Mouse (Mus musculus): ENCODE results near the gene Mettl7a3. TPM values are rescaled to one million over a fixed set of nuclear protein-coding genes. Genes with fewer than 3 reads are reported as not detected.
"Not testable (repeated sequence)": the region's sequence is repeated elsewhere in the genome, so short reads cannot be mapped to it uniquely, and the experiment has no call there.

Mettl7a3 gene
- polyA plus RNA-seq, 1 experiment from 2014 or later, result 0.09 TPM

- 34% methylated on average over 5 of the region's 5 CpGs for WGBS
- Histone ChIP-seq H3K4me3 (ENCODE audit: low read length) (no peak overlapping the region), H3K36me3 (ENCODE audit: control insufficient read depth, insufficient read depth, low read length) (no peaks in the 10 kb centered on the region), H3K9me3 (ENCODE audit: control insufficient read depth, low read length) (peaks cover 3% of the 10 kb centered on the region; the same call in 1 of the 2 replicates), H3K27me3 (replicated peaks; ENCODE audit: control insufficient read depth, insufficient read depth, low read length) (no peaks in the 10 kb centered on the region), H3K9ac (ENCODE audit: low read depth, low read length) (no peak overlapping the region), H3K4me1 (ENCODE audit: control insufficient read depth, insufficient read depth, low read depth, low read length) (no peaks in the 10 kb centered on the region), H3K27ac (ENCODE audit: low read depth, low read length) (no peak overlapping the region), H3K4me2 (ENCODE audit: low read length) (no peak overlapping the region)
- ATAC-seq, result no peak
These were observed 40.3 kb downstream of the Mettl7a3 start for GRCm38 (mm10) chr15:100375066-100375465.

GRCm38 (mm10) chr15:100377847-100378505 lies 43.2 kb downstream of the Mettl7a3 start:
- WGBS, result 26% methylated on average over 3 of the region's 9 CpGs
- not testable (repeated sequence) for H3K4me1 ChIP-seq (ENCODE audit: control insufficient read depth, insufficient read depth, low read depth, low read length); H3K27me3 ChIP-seq (replicated peaks; ENCODE audit: control insufficient read depth, insufficient read depth, low read length); H3K27ac ChIP-seq (ENCODE audit: low read depth, low read length); H3K4me2 ChIP-seq (ENCODE audit: low read length); H3K36me3 ChIP-seq (ENCODE audit: control insufficient read depth, insufficient read depth, low read length); ATAC-seq; H3K4me3 ChIP-seq (ENCODE audit: low read length); H3K9me3 ChIP-seq (ENCODE audit: control insufficient read depth, low read length); H3K9ac ChIP-seq (ENCODE audit: low read depth, low read length)

- ATAC-seq, result no peak
- H3K4me3 ChIP-seq (ENCODE audit: low read length), result no peak overlapping the region
- no peaks in the 10 kb centered on the region for H3K9me3 ChIP-seq (ENCODE audit: control insufficient read depth, low read length)
- no peak overlapping the region for H3K27ac ChIP-seq (ENCODE audit: low read depth, low read length)
- 90% methylated on average over 8 of the region's 8 CpGs for WGBS
- H3K4me1 ChIP-seq (ENCODE audit: control insufficient read depth, insufficient read depth, low read depth, low read length), result no peaks in the 10 kb centered on the region
- no peak overlapping the region for H3K9ac ChIP-seq (ENCODE audit: low read depth, low read length)
- no peak overlapping the region for H3K4me2 ChIP-seq (ENCODE audit: low read length)
- H3K27me3 ChIP-seq (replicated peaks; ENCODE audit: control insufficient read depth, insufficient read depth, low read length), result no peaks in the 10 kb centered on the region
- no peaks in the 10 kb centered on the region for H3K36me3 ChIP-seq (ENCODE audit: control insufficient read depth, insufficient read depth, low read length)
These were observed 44.9 kb downstream of the Mettl7a3 start for GRCm38 (mm10) chr15:100379658-100380057.

GRCm38 (mm10) chr15:100380104-100380503 lies 45.4 kb downstream of the Mettl7a3 start:
- H3K4me1 ChIP-seq (ENCODE audit: control insufficient read depth, insufficient read depth, low read depth, low read length), result no peaks in the 10 kb centered on the region
- H3K27me3 ChIP-seq (replicated peaks; ENCODE audit: control insufficient read depth, insufficient read depth, low read length), result no peaks in the 10 kb centered on the region
- ATAC-seq, result no peak
- no peaks in the 10 kb centered on the region for H3K36me3 ChIP-seq (ENCODE audit: control insufficient read depth, insufficient read depth, low read length)
- no peak overlapping the region for H3K27ac ChIP-seq (ENCODE audit: low read depth, low read length)
- WGBS, result 67% methylated on average over 2 of the region's 2 CpGs
- H3K4me3 ChIP-seq (ENCODE audit: low read length), result no peak overlapping the region
- no peak overlapping the region for H3K4me2 ChIP-seq (ENCODE audit: low read length)
- H3K9ac ChIP-seq (ENCODE audit: low read depth, low read length), result no peak overlapping the region
- H3K9me3 ChIP-seq (ENCODE audit: control insufficient read depth, low read length), result no peaks in the 10 kb centered on the region

GRCm38 (mm10) chr15:100385705-100386104 lies 51.0 kb downstream of the Mettl7a3 start:
- ATAC-seq, result no peak
- Histone ChIP-seq H3K9ac (ENCODE audit: low read depth, low read length) (no peak overlapping the region), H3K27ac (ENCODE audit: low read depth, low read length) (no peak overlapping the region), H3K36me3 (ENCODE audit: control insufficient read depth, insufficient read depth, low read length) (no peaks in the 10 kb centered on the region), H3K9me3 (ENCODE audit: control insufficient read depth, low read length) (no peaks in the 10 kb centered on the region), H3K27me3 (replicated peaks; ENCODE audit: control insufficient read depth, insufficient read depth, low read length) (no peaks in the 10 kb centered on the region), H3K4me2 (ENCODE audit: low read length) (no peak overlapping the region), H3K4me3 (ENCODE audit: low read length) (no peak overlapping the region), H3K4me1 (ENCODE audit: control insufficient read depth, insufficient read depth, low read depth, low read length) (no peaks in the 10 kb centered on the region)
- 93% methylated on average over 9 of the region's 9 CpGs for WGBS

GRCm38 (mm10) chr15:100387544-100388223 lies 53.0 kb downstream of the Mettl7a3 start:
- H3K4me2 ChIP-seq (ENCODE audit: low read length), result no peak overlapping the region
- H3K9ac ChIP-seq (ENCODE audit: low read depth, low read length), result no peak overlapping the region
- H3K27ac ChIP-seq (ENCODE audit: low read depth, low read length), result no peak overlapping the region
- ATAC-seq, result no peak
- no peaks in the 10 kb centered on the region for H3K9me3 ChIP-seq (ENCODE audit: control insufficient read depth, low read length)
- no peaks in the 10 kb centered on the region for H3K36me3 ChIP-seq (ENCODE audit: control insufficient read depth, insufficient read depth, low read length)
- no peak overlapping the region for H3K4me3 ChIP-seq (ENCODE audit: low read length)
- no peaks in the 10 kb centered on the region for H3K27me3 ChIP-seq (replicated peaks; ENCODE audit: control insufficient read depth, insufficient read depth, low read length)
- WGBS, result 96% methylated on average over 17 of the region's 17 CpGs
- no peaks in the 10 kb centered on the region for H3K4me1 ChIP-seq (ENCODE audit: control insufficient read depth, insufficient read depth, low read depth, low read length)

GRCm38 (mm10) chr15:100388224-100388835 lies 53.6 kb downstream of the Mettl7a3 start:
- ATAC-seq, result no peak

GRCm38 (mm10) chr15:100388886-100389285 lies 54.2 kb downstream of the Mettl7a3 start:
- no peak for ATAC-seq
- no peak overlapping the region for H3K4me3 ChIP-seq (ENCODE audit: low read length)
- no peaks in the 10 kb centered on the region for H3K4me1 ChIP-seq (ENCODE audit: control insufficient read depth, insufficient read depth, low read depth, low read length)
- no peak overlapping the region for H3K9ac ChIP-seq (ENCODE audit: low read depth, low read length)
- no peaks in the 10 kb centered on the region for H3K9me3 ChIP-seq (ENCODE audit: control insufficient read depth, low read length)
- no peak overlapping the region for H3K27ac ChIP-seq (ENCODE audit: low read depth, low read length)
- WGBS, result 61% methylated on average over 9 of the region's 9 CpGs
- H3K36me3 ChIP-seq (ENCODE audit: control insufficient read depth, insufficient read depth, low read length), result peaks cover 6% of the 10 kb centered on the region
- no peaks in the 10 kb centered on the region for H3K27me3 ChIP-seq (replicated peaks; ENCODE audit: control insufficient read depth, insufficient read depth, low read length)
- no peak overlapping the region for H3K4me2 ChIP-seq (ENCODE audit: low read length)

More at GRCm38 (mm10) chr15:100388224-100388835, 53.6 kb downstream of the Mettl7a3 start:
- no peaks in the 10 kb centered on the region for H3K27me3 ChIP-seq (replicated peaks; ENCODE audit: control insufficient read depth, insufficient read depth, low read length)
- H3K9ac ChIP-seq (ENCODE audit: low read depth, low read length), result no peak overlapping the region
- H3K9me3 ChIP-seq (ENCODE audit: control insufficient read depth, low read length), result no peaks in the 10 kb centered on the region
- 92% methylated on average over 16 of the region's 16 CpGs for WGBS
- H3K4me1 ChIP-seq (ENCODE audit: control insufficient read depth, insufficient read depth, low read depth, low read length), result no peaks in the 10 kb centered on the region
- no peak overlapping the region for H3K4me2 ChIP-seq (ENCODE audit: low read length)
- peaks cover under 1% of the 10 kb centered on the region for H3K36me3 ChIP-seq (ENCODE audit: control insufficient read depth, insufficient read depth, low read length)
- no peak overlapping the region for H3K4me3 ChIP-seq (ENCODE audit: low read length)
- H3K27ac ChIP-seq (ENCODE audit: low read depth, low read length), result no peak overlapping the region
